Mouse (Mus musculus): Measurements from ENCODE around the gene Pmfbp1.

The Pmfbp1 gene

GRCm38 (mm10) chr8:109499009-109499717 lies 5.3 kb downstream of the Pmfbp1 start:
- no peak for DNase-seq (ENCODE audit: extremely low spot score, low read depth, low spot score)

GRCm38 (mm10) chr8:109503566-109503965 lies 9.7 kb downstream of the Pmfbp1 start:
- DNase-seq (ENCODE audit: extremely low spot score, low read depth, low spot score): no peak

- no peak for DNase-seq (ENCODE audit: extremely low spot score, low read depth, low spot score)
Measured at GRCm38 (mm10) chr8:109505560-109505959, 11.7 kb downstream of the Pmfbp1 start.

GRCm38 (mm10) chr8:109524008-109524407 lies 30.2 kb downstream of the Pmfbp1 start:
- no peak for DNase-seq (ENCODE audit: extremely low spot score, low read depth, low spot score)

GRCm38 (mm10) chr8:109535140-109535990 lies 41.5 kb downstream of the Pmfbp1 start:
- DNase-seq (ENCODE audit: extremely low spot score, low read depth, low spot score): peak; percentile 42

- peak; percentile 60 for DNase-seq (ENCODE audit: extremely low spot score, low read depth, low spot score)
Measured at GRCm38 (mm10) chr8:109536703-109537102, 42.9 kb downstream of the Pmfbp1 start.

GRCm38 (mm10) chr8:109542165-109542564 lies 48.3 kb downstream of the Pmfbp1 start:
- no peak for DNase-seq (ENCODE audit: extremely low spot score, low read depth, low spot score)

GRCm38 (mm10) chr8:109542748-109543519 lies 49.1 kb downstream of the Pmfbp1 start:
- no peak for DNase-seq (ENCODE audit: extremely low spot score, low read depth, low spot score)

GRCm38 (mm10) chr8:109544049-109544448 lies 50.2 kb downstream of the Pmfbp1 start:
- DNase-seq (ENCODE audit: extremely low spot score, low read depth, low spot score): no peak

- DNase-seq (ENCODE audit: extremely low spot score, low read depth, low spot score): no peak
Measured at GRCm38 (mm10) chr8:109551663-109552062, 57.8 kb downstream of the Pmfbp1 start.

GRCm38 (mm10) chr8:109563881-109564280 lies 70.1 kb downstream of the Pmfbp1 start:
- no peak for DNase-seq (ENCODE audit: extremely low spot score, low read depth, low spot score)

GRCm38 (mm10) chr8:109564766-109565165 lies 70.9 kb downstream of the Pmfbp1 start:
- DNase-seq (ENCODE audit: extremely low spot score, low read depth, low spot score): no peak

GRCm38 (mm10) chr8:109565498-109566333 lies 71.9 kb downstream of the Pmfbp1 start, which contains the start of the genes Dhx38 and Txnl4b:
TSS of gene Dhx38 (minus strand) at chr8:109565861.
TSS of gene Txnl4b (plus strand) at chr8:109565892.
- DNase-seq (ENCODE audit: extremely low spot score, low read depth, low spot score): peak; percentile 97

- no peak for DNase-seq (ENCODE audit: extremely low spot score, low read depth, low spot score)
Measured at GRCm38 (mm10) chr8:109571139-109571538, 77.3 kb downstream of the Pmfbp1 start.

GRCm38 (mm10) chr8:109576311-109576710 lies 82.5 kb downstream of the Pmfbp1 start:
- no peak for DNase-seq (ENCODE audit: extremely low spot score, low read depth, low spot score)

GRCm38 (mm10) chr8:109578900-109579301 lies 85.1 kb downstream of the Pmfbp1 start, which contains the start of gene Hp:
TSS of gene Hp (minus strand) at chr8:109579172.
- DNase-seq (ENCODE audit: extremely low spot score, low read depth, low spot score): no peak

- DNase-seq (ENCODE audit: extremely low spot score, low read depth, low spot score): no peak
Measured at GRCm38 (mm10) chr8:109584293-109584692, 90.5 kb downstream of the Pmfbp1 start.

GRCm38 (mm10) chr8:109584830-109585229 lies 91.0 kb downstream of the Pmfbp1 start:
- DNase-seq (ENCODE audit: extremely low spot score, low read depth, low spot score): no peak

- no peak for DNase-seq (ENCODE audit: extremely low spot score, low read depth, low spot score)
Measured at GRCm38 (mm10) chr8:109585652-109586051, 91.8 kb downstream of the Pmfbp1 start.

GRCm38 (mm10) chr8:109586972-109587504 lies 93.2 kb downstream of the Pmfbp1 start:
- no peak for DNase-seq (ENCODE audit: extremely low spot score, low read depth, low spot score)

Data from hindlimb bud, embryonic 11.5 days (tissue).